ENCODE assay signal across 15 mouse cellular contexts in the genomic region with DNA sequence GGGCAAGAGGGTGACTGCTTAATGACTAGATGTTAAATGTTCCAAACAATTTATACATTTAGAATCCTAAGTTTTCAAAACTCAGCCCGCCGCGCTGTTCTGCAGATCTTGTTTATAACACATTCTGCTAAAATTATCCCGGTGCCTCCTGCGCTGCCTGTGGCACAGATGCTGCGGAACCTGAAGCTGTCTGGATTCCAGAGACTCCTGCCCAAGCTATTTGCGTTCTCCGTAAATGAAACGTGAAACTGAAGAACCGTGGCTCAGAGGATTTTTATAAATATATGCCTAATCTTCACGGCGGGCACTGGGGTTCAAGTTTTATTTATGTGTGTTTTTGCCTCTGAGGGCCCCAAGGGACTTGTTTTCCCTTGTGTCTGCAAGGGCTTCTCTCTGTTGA.
DNase-seq lines count a peak whose midpoint lies in the region; ATAC-seq and TF ChIP-seq lines count a peak whose summit lies in the region.
"Had no signal": no experiment of that assay in that cellular context is flagged by ENCODE, and none has a peak within 500 bp of the region (broad histone marks: within the 10 kb centered on the region; RNA-seq: fewer than 3 reads in every experiment).

No protein-coding gene starts in this region.

- H3K4me2 ChIP-seq in embryonic facial prominence, embryonic 11.5 days (ENCODE audit: low read depth, low read length) = no peak overlapping the region
- H3K4me2 ChIP-seq in limb, embryonic 14.5 days (replicated peaks; ENCODE audit: low read depth, low read length, severe bottlenecking) = no peak overlapping the region; the same call in 1 of the 2 replicates
- H3K4me2 ChIP-seq: kidney, embryonic 15.5 days; liver, embryonic 13.5 days; neural tube, embryonic 13.5 days had no signal

- in situ Hi-C loops in ES-E14 (cut with MboI; ENCODE audit: low sequenced_read_pairs in 2 of 2, unreplicated experiment in 2 of 2) = no loop called here

- 60% methylated on average over 12 of the region's 12 CpGs for WGBS in embryonic facial prominence, embryonic 11.5 days
- WGBS in embryonic facial prominence, embryonic 10.5 days = 80% methylated on average over 12 of the region's 12 CpGs
- 19% methylated on average over 12 of the region's 12 CpGs for WGBS in limb, embryonic 14.5 days

- TF ChIP-seq POLR2A in limb, embryonic 14.5 days (IDR thresholded peaks at IDR 0.05; ENCODE audit: borderline replicate concordance, extremely low read depth, insufficient read depth, insufficient read length) = no peak

- peak; percentile 26 for DNase-seq in embryonic facial prominence, embryonic 11.5 days (ENCODE audit: low spot score)
- no peak for DNase-seq in embryonic facial prominence, embryonic 10.5 days (ENCODE audit: low spot score)
- DNase-seq in ES-E14 (ENCODE audit: low read depth, low spot score) = no peak
- peak; percentile 61 to 75 for DNase-seq in layer of hippocampus, adult 8-10 months (ENCODE audit: low spot score in 2 of 2)
- DNase-seq in limb, embryonic 14.5 days (ENCODE audit: low spot score) = no peak
- no peak for DNase-seq in cerebellum, postnatal 14 days
- no peak for DNase-seq in ovary, postnatal 10 days (ENCODE audit: low spot score)
- no peak for DNase-seq in cerebellum, adult 11 months
- DNase-seq: cerebellum, adult 11-12 months; heart, adult 2 months; liver, embryonic 13.5 days; thymus, postnatal 14 days had no signal

- H3K27me3 ChIP-seq in embryonic facial prominence, embryonic 11.5 days (ENCODE audit: control insufficient read depth, insufficient read depth, low read length) = no peaks in the 10 kb centered on the region
- H3K27me3 ChIP-seq in embryonic facial prominence, embryonic 10.5 days (replicated peaks; ENCODE audit: low read depth, poor library complexity, severe bottlenecking) = no peaks in the 10 kb centered on the region
- H3K27me3 ChIP-seq in limb, embryonic 14.5 days (ENCODE audit: control insufficient read depth, insufficient read depth, low read length) = no peaks in the 10 kb centered on the region

- H3K4me1 ChIP-seq in embryonic facial prominence, embryonic 11.5 days (ENCODE audit: control insufficient read depth, insufficient read depth, low read length) = no peaks in the 10 kb centered on the region
- H3K4me1 ChIP-seq in embryonic facial prominence, embryonic 10.5 days = peaks cover 2% of the 10 kb centered on the region; the same call in 1 of the 2 replicates
- peaks cover 0 to 4% of the 10 kb centered on the region in 2 experiments; a peak in 2 of 4 replicates for H3K4me1 ChIP-seq in ES-E14 (ENCODE audit: control insufficient read depth in 2 of 2, insufficient read depth in 2 of 2, low read length in 2 of 2, poor library complexity in 1 of 2)
- H3K4me1 ChIP-seq in limb, embryonic 14.5 days (ENCODE audit: control insufficient read depth, insufficient read depth, low read length) = no peaks in the 10 kb centered on the region
- H3K4me1 ChIP-seq: hindbrain, embryonic 10.5 days; kidney, embryonic 15.5 days; liver, embryonic 13.5 days had no signal

- no peak overlapping the region for H3K4me3 ChIP-seq in embryonic facial prominence, embryonic 11.5 days (ENCODE audit: low read depth, low read length)
- no peak overlapping the region for H3K4me3 ChIP-seq in embryonic facial prominence, embryonic 10.5 days
- peak overlapping the region; percentile 18 to 48 for H3K4me3 ChIP-seq in ES-E14 (ENCODE audit: insufficient read depth in 1 of 2, low read depth in 1 of 2, low read length in 2 of 2, poor library complexity in 1 of 2, severe bottlenecking in 1 of 2)
- no peak overlapping the region for H3K4me3 ChIP-seq in limb, embryonic 14.5 days (replicated peaks; ENCODE audit: low read length)
- H3K4me3 ChIP-seq: heart, adult 2 months; hindbrain, embryonic 10.5 days; kidney, embryonic 15.5 days; liver, embryonic 13.5 days; neural tube, embryonic 13.5 days had no signal

- no peak for ATAC-seq in embryonic facial prominence, embryonic 11.5 days (replicated peaks; ENCODE audit: insufficient number of reproducible peaks, low FRiP score, low TSS enrichment, low read depth)
- ATAC-seq in limb, embryonic 14.5 days (ENCODE audit: low FRiP score, low read depth) = 0 out of 2 replicates have a peak, but pooled peaks have one; percentile 6

- no peak overlapping the region for H3K27ac ChIP-seq in embryonic facial prominence, embryonic 11.5 days (replicated peaks; ENCODE audit: low read depth, low read length)
- H3K27ac ChIP-seq in embryonic facial prominence, embryonic 10.5 days (replicated peaks) = no peak overlapping the region
- H3K27ac ChIP-seq in ES-E14 (ENCODE audit: insufficient read depth, low read depth, low read length, poor library complexity, severe bottlenecking) = no peak overlapping the region
- no peak overlapping the region for H3K27ac ChIP-seq in limb, embryonic 14.5 days (replicated peaks; ENCODE audit: low read depth, low read length)
- H3K27ac ChIP-seq: heart, adult 2 months; hindbrain, embryonic 10.5 days; kidney, embryonic 15.5 days; liver, embryonic 13.5 days; neural tube, embryonic 13.5 days had no signal

- no peak overlapping the region for H3K9ac ChIP-seq in embryonic facial prominence, embryonic 11.5 days (replicated peaks; ENCODE audit: low read length)
- no peak overlapping the region for H3K9ac ChIP-seq in ES-E14 (ENCODE audit: insufficient read depth, low read depth, low read length, poor library complexity, severe bottlenecking)
- H3K9ac ChIP-seq in limb, embryonic 14.5 days (ENCODE audit: low read depth, low read length, severe bottlenecking) = no peak overlapping the region
- H3K9ac ChIP-seq: kidney, embryonic 15.5 days; liver, embryonic 13.5 days; neural tube, embryonic 13.5 days had no signal

- no peaks in the 10 kb centered on the region for H3K9me3 ChIP-seq in embryonic facial prominence, embryonic 11.5 days (replicated peaks; ENCODE audit: control insufficient read depth, low read length)
- no peaks in the 10 kb centered on the region for H3K9me3 ChIP-seq in embryonic facial prominence, embryonic 10.5 days
- H3K9me3 ChIP-seq in ES-E14 (ENCODE audit: control insufficient read depth, insufficient read depth, low read depth, low read length) = no peaks in the 10 kb centered on the region
- no peaks in the 10 kb centered on the region for H3K9me3 ChIP-seq in limb, embryonic 14.5 days (ENCODE audit: control insufficient read depth, low read length)
- H3K9me3 ChIP-seq: hindbrain, embryonic 10.5 days; kidney, embryonic 15.5 days; liver, embryonic 13.5 days; neural tube, embryonic 13.5 days had no signal

- no peaks in the 10 kb centered on the region for H3K36me3 ChIP-seq in embryonic facial prominence, embryonic 11.5 days (replicated peaks; ENCODE audit: control insufficient read depth, insufficient read depth, low read depth, low read length)
- H3K36me3 ChIP-seq in embryonic facial prominence, embryonic 10.5 days (replicated peaks) = no peaks in the 10 kb centered on the region
- no peaks in the 10 kb centered on the region for H3K36me3 ChIP-seq in ES-E14 (ENCODE audit: control insufficient read depth, insufficient read depth, low read length, poor library complexity, severe bottlenecking)
- H3K36me3 ChIP-seq in limb, embryonic 14.5 days (ENCODE audit: control insufficient read depth, insufficient read depth, low read length) = no peaks in the 10 kb centered on the region
- H3K36me3 ChIP-seq: hindbrain, embryonic 10.5 days; kidney, embryonic 15.5 days; liver, embryonic 13.5 days; neural tube, embryonic 13.5 days had no signal

TF ChIP-seq in ES-E14, 5 proteins besides CTCF, POLR2A, EP300 and RAD21:
- no peak for TF ChIP-seq MAFK (IDR thresholded peaks at IDR 0.05; ENCODE audit: insufficient read depth, low read depth, low read length)
- TF ChIP-seq ZNF384 (IDR thresholded peaks at IDR 0.05; ENCODE audit: low read depth, low read length) = no peak
- no peak for TF ChIP-seq ZC3H11A (IDR thresholded peaks at IDR 0.05; ENCODE audit: borderline replicate concordance, low read depth, low read length)
- no peak for TF ChIP-seq CHD2 (IDR thresholded peaks at IDR 0.05; ENCODE audit: low read depth, low read length)
- TF ChIP-seq HCFC1 (IDR thresholded peaks at IDR 0.05; ENCODE audit: borderline replicate concordance, insufficient read depth, low read length) = no peak
TF ChIP-seq in ES-E14: peak in this region for 0.

Comparison
In these comparisons a context has a peak if more than half of its experiments do, and no peak if none do; other contexts are left out.
1. DNase-seq: peak in embryonic facial prominence, embryonic 11.5 days (single experiment) and layer of hippocampus, adult 8-10 months (2 of 2); none in embryonic facial prominence, embryonic 10.5 days (single experiment), ES-E14 (single experiment), limb, embryonic 14.5 days (single experiment), cerebellum, postnatal 14 days (0 of 2), ovary, postnatal 10 days (single experiment) and cerebellum, adult 11 months (single experiment).
2. H3K4me3 ChIP-seq: peak in ES-E14 (2 of 2); none in embryonic facial prominence, embryonic 11.5 days (single experiment), embryonic facial prominence, embryonic 10.5 days (single experiment) and limb, embryonic 14.5 days (single experiment).